Mouse (Mus musculus) heart, adult 8-10 months (tissue): ENCODE measurements around the gene Tbl1x. TPM values are rescaled to one million over a fixed set of nuclear protein-coding genes. Genes with fewer than 3 reads are reported as not detected.
"Not testable (repeated sequence)": the region's sequence is repeated elsewhere in the genome, so short reads cannot be mapped to it uniquely, and the experiment has no call there.

Experiments used
- DNase-seq: peaks from one replicate; pipeline ENCODE4 v3.0.0; 2022; ENCODE audit warnings: low spot score
- total RNA-seq, 4 experiments: library from RNA; stranded (reverse); gene quantifications; 2 replicates each; pipeline ENCODE4 v1.2.4; 2022

The Tbl1x gene
- total RNA-seq, result 10 to 100 TPM; 28.4 to 31.0 (median 29.7) TPM

DNA sequence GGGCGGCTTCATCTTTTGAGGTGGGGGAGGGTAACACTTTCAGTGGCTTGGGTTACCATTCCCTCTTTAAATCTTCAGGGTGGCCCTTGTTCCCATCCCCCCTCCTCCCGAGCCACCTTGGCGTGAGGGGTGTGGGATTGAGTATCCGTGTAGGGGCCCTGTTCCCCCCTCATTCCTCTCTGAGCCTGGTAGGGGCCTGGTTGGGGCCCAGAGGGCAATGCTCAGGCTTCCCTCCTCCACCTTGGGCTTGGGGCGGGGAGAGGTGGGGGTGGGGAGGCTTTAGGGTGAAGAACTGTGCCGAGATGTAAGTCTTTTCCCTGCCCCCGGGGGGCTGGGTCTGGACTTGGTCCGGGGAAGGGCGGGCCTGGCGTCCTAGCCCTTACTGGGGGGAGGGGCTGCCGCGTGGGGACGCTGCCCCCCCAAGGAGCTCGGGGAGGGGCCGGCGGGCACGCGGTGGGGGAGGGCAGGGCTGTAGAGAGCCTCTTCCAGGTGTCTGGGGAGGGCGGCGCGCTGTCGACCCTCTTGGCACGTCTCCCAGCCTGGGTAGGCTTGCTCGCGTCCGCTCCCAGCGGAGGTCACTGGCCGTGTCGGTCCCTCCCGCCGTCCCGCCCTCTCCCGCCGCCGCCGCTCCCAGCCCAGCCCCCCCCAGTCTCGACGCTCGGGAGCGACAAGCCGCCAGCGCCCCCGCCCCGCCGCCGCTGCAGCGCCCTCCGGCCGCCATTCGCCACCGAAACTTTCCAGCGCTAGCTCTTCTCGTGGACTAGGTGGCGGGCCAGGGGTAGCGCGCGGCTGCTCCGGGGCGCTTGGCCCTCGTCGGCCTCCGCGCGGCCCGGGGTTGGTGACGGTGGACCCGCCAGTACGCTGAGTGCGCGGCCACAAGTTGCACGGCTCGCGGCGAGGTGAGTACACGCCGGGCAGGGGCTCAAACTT, at the start of gene Tbl1x:
TSS of gene Tbl1x (plus strand) at position 643 of the 930 bp plus-strand sequence.
- peak; percentile 59 for DNase-seq

DNA sequence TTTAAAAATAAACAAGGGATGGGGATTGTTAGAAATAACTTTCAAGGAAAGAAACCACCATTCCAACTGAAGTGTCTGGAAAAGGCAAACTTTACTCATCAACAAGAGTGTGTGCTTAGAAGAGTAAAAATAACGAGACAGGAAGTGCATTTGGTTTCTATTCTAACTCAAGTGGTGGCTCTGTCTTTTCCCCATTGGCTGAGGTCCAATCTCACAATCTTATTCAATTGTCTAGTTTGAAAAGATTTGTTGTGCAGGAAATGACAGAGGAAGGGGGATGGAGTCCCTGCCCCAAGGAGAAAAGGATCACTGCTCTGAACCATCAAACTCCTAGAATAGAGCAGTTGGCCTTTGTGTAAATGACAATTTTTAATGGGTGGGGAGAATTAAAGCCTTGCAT, 41.6 kb upstream of the Tbl1x start:
- DNase-seq, result peak; percentile 19

DNA sequence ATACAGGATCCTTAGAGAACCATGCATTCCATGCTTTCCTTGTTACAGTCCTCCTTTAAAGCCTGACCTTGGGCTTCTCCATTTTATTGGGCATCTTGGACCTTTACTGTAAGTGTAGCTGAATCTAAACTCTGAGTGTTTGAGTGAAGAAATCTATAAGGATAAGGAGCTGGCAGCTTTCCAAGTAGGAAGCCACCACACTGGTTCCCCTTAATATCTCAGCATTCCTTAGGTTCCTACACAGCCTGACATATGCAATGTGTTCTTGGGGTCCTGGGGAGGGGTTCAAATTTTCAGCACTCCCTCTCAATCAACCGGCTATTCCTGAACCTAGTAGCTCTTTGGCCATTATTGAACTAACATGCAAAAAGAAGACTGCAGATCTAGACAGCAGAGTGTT, 38.0 kb upstream of the Tbl1x start:
- no peak for DNase-seq

DNA sequence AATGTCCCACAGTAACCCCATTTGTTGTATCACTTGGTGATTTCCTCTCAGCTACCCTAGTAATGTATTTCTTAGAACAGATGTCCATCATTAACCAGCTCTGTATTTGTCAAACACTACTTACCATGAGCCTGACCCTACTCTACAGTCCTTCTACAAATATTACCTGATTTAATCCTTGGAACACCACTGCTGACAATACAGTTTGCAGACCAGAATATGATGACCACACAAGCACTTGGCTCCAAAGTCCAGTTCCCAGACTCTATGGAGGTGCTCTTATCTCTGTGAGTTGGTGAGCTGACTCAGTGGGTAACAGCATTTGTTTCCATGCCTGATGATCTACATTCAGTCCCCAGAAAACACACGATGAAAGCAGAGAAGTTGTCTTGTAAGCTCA, 37.3 kb upstream of the Tbl1x start:
- no peak for DNase-seq

DNA sequence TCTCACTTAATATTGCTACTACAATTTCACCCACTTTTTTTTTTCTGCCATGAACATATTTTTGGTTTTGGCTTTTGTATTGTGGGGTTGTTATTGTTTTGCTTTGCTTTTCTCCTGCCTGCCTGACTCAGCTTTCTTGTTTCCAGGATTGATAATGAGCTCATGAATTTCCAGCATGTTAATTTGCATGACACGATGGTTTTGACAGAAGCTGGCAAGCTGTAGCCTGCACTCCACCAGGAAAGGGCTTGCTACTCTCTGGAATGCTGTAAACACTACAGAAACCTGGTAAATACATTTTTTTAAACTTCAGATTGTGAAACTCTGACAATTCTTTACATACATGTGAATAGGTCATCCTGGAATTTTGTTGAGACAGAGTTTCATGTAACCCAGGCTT, 36.3 kb upstream of the Tbl1x start:
- no peak for DNase-seq

DNA sequence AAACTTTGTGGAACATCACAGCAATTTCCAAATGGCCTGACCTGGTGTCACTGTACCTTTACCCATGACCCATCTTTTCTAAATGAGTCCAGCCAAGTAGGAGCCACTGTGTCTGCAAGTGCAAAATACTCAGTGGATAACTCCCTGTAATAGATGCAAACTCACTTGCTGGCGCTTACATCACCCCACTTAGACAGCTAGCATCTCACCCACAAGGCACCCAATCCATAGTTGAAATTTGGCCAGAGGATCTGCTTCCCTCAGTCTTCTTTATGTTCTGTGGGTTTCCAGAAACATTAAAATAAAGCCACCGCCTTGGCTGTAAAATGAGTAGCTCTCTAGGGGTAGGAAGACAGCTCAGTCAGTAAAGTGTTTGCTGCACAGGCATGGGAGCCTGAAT, 33.3 kb upstream of the Tbl1x start:
- DNase-seq, result no peak

DNA sequence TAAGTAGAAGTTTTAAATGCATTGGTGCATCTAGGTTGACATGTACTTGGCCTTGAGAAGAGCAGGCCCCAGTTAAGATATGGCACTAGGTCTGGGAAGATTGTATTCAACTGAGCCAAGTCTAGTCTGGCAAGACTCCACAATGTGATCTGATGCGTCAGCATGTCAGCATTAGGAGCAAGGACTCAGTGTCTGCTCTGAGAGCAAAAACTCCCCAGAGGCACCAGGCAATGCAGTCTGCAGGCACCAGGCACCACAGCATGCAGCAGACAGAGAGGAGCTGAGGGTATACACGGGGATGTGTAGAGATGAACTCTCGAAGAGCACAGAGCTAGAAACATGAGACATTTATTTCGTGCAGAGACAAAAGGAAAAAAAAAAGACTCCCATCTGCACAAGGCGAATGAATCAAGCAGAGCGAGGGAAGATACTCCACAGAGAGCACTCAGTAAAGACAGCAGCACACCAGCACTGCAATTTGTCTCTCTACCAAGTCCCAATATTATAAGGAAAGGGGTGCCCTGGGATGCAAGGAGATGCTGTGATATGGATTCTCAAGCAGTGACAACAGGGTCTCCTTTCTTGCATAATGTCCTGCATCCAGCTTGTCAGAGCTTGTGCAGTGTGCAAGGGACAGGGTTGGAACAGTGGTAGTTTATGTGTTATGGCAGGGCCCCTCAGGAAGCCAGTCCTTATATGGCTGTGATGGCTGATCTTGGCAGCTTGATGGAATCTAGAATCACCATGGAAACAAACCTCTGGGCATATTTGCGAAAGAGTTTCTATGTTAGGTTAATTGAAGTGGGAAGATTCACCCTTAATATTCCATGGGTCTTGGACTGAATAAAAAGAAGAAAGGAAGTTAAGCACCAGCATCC, 22.7 kb upstream of the Tbl1x start:
- DNase-seq, result peak; percentile 51

DNA sequence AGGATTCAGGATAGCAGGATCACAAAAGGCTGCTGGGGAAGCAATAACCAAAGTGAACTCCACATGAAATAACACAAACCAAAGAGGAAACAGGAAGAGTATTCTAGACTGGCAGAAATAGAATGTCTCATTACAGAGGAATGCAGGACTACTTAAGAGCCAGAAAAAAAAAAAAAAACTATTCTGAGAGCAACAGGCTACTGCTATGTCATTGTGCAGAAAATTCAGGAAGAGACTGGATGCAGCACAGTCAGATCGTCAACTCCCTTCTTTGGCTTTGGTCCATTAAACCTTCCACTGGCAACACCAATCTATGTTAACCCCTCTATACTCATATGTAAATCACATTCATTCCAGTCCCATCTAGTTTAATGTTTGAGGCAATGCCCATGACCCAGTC, 20.7 kb upstream of the Tbl1x start:
- no peak for DNase-seq

DNA sequence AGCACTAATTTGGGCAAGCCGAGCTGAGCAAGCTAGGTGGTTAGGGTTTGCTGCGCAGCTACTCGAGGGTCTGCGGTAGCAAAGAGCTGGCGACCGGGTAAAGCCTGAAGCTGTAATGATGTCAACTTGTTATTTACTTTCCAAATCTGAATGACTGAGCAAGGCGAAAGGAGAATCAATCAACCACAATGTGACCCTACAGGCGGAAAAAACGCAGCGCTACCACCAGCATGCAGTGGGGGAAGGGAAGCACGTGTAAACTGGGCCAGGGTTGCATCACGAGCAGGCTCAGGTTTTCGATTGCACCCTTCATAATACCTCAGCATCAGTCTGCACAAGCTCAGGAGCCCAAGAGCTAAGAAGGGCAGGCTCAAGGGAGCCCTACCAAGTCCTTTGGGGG, 1.7 kb upstream of the Tbl1x start:
- DNase-seq, result peak; percentile 92

DNA sequence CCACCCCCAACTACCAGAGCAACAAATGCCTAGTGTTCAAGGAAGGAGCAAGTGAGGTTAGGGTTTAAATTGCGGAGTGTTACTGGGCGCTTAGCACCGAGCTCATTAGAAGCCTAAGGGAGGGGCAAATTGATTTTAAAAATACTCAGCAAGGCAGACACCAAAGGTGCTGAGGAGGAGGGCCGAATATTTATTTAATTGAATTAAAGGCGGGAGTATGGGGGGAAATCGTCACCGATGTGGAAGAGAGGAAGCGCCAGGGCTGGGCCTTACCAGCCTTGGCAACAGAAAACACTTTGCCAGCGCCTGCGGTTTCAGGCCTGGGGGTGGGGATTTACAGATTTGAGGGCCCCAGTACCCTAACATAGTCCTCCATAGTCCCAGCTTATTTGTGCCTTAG, 1.0 kb upstream of the Tbl1x start:
- no peak for DNase-seq

DNA sequence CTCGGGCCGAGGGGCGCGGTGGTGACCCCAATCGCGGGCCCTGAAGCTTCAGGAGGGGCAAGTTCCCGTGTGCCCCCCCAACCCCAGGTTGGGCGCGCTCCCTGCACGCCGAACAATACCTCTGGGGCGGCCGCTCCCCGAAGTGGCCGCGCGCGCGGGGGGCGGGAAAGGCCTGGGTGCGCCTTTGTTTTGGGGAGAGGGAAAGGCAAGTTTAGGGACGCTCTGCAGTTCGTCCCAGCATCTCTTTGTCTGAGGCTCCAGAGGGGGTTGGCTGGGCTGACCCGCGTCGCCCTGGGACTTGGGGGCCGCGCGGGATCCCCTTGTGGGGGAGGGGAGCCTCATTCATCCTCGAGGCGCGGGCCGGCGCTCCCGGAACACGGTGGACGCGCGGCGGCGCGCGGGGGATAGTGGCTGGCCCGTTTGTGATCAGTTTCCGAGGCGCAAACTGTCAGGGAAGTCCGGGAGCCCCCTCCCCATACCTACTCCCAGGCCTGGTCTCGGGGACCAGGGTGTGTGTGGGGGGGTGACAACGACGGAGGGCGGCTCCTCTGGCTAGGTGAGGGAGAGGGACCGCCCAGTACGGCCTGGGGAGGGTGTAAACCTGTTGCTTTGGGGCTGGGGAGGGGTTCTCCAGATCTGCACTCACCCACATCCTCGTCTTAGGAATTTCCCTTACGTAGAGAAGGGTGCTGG, 634 bp downstream of the Tbl1x start:
- DNase-seq, result peak; percentile 30

DNA sequence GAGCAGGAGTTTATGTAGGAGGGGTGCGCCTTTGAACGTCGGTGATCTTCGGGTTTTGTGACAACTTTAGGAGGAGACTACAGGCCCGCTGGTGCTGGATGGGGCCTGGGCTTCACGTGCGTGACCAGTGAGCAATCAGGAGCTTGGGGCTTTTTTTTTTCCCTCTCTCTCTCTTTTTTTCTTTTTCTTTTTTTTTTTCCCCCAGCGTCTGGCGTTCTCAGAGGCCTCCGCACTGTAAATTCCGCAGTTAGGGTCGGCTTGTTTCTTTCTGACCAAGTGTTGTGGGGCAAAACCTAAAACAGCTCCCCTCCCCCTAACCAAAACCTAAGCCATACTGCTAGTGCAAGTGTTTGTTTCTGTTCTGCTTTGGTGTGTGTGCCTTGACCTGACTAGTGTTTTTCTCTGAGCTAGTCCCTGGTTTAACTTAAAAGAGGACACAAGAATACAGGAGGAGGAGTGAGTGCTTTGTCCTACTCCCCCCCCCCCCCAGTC, 1.2 kb downstream of the Tbl1x start:
- no peak for DNase-seq

DNA sequence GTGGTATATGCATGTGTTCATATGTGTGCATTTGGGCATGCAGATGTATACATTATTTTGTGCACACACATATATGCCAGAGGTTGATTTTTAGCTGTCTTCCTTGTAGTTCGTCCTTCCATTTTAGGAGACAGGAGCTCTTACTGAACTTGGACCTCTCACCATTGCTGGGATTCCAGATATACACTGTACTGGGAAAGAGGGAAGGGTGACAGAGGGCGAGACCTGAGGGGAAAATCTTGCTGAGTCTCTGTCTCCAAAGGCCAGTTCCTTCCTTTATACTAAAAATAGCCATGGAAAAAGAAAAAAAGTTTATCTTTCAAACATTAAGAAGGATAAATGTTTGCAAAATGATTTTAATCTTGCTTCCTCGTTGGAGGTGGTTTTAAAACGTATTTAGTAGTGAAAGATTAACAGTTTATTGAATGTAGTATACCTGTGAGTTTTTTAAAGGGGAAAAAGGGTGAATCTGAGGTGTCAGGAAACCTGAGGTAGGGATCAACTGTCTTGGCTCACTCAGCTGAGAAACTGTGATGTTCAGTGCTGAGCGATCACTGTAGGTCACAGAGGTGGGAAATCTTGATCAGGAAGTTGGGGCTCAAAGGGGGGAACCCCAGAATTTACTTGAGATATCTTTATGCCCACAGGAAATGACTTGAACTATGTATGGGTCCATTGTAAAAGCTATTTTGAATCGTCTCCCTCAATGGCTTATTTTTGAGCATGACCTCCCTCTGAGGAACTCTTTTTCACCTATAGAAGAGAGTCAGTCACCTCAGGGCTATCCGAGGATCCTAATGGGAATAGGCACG, 6.7 kb downstream of the Tbl1x start:
- no peak for DNase-seq

DNA sequence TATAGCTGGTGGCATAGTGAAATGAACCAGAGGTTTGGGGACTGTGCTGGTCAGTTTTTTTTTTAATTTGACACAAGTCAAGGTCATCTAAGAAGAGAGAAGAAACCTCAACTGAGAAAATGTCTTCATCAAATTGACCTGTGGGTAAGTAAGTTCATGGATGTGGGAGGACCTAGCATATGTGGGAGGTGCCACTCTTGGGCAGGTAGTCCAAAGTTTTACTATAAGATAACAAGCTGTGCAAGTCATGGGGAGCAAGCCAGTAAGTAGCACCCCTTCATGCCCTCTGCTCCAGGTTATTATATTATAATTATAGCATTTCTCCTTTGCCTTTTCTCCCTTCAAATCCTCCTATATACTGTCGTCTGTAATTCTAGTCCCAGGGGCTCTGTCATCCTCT, 8.1 kb downstream of the Tbl1x start:
- no peak for DNase-seq

DNA sequence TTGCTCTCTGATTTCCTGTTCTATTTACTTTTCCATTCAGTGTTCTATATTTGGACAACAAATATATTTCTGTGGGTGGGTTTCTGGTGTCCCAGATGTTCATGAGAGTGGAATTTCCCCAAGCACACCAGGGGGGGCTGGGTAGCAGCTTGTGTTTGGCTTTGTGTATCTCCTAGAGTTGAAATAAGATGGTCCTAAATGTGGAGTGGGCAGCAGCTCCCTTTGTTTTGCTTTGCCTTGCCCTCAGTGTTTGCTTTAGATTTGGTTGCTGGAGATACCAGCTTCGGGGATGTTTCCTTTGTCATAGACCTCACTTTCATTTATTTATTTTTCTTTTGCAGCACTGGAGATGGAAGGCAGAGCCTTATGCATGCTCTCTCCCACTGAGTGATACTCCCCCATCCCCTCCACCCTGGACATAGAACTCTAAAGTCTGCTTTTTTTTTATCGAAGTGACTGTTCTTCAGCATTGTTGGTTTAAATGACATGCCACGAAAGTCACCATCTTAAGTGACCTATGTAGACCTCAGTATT, 12.1 kb downstream of the Tbl1x start:
- no peak for DNase-seq

DNA sequence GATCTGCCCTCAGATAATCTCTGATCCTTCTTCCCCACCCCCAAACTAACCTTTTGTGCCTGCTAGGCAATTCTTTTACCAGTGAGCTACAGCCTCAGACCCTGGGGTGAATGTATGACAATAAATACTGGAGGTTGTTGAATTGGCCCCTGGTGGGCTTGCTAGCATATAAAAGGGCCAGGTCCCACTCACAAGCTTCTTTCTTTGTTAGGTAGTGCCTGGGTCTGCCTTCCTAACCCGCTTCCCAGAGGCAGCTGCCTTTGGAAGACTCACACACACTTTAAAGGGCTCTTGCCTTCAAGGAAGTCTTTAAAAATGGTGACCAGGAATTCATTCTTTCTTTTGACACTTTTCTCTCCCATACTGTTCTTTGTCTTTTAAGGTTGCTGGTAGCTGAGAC, 14.4 kb downstream of the Tbl1x start:
- no peak for DNase-seq

DNA sequence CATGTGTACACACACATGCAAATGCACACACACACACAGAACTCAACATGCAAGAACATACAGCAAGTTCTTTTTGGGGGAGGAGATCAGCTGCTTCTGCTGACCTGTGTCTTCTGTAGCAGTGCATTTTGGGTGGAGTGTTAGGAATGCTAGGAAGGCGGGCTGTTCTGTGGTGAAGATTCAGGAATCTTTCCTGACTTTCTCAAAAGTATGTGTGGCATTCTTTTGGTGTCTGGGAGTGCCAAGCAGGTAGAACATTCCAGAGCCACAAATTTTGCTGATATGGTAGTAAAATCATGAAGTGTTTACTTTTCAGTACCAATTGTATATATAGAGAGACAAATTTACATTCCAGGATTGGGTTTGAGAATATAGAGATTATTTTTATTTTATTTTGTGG, 17.6 kb downstream of the Tbl1x start:
- no peak for DNase-seq

DNA sequence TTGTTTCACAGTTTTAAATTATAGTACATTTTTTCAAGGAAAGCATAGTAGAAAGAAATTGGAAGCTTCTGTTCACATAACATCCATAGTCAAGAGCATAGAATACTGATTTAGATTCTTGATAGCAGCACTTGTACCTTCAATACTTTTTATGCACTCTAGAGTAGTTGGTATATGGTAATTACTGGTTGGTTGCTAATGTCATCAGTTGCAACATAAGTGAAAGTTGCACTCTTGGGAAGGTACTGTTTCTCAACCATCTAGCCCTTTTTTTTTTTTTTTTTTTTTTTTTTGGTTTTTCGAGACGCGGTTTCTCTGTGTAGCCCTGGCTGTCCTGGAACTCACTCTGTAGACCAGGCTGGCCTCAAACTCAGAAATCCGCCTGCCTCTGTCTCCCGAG, 20.2 kb downstream of the Tbl1x start:
- no peak for DNase-seq

DNA sequence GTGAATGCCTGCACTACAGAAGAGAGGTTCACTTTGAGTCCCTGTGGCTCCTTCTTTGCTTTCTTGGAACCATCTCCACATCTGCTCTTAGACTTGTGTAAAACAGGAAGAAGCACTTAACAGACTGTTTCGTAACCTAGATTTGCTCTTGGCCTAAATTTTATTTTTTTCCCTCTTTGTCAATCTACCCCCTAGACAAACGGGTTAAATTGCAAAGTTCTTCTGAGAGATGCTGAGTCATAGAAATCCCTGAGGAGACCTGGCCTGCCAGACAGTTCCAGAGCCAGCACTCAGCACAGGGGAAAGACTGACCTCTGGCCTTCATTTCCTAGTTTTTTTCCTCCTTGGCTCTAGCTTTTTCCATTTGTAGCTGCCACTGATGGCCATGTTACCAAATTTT, 23.1 kb downstream of the Tbl1x start:
- DNase-seq, result peak; percentile 72

DNA sequence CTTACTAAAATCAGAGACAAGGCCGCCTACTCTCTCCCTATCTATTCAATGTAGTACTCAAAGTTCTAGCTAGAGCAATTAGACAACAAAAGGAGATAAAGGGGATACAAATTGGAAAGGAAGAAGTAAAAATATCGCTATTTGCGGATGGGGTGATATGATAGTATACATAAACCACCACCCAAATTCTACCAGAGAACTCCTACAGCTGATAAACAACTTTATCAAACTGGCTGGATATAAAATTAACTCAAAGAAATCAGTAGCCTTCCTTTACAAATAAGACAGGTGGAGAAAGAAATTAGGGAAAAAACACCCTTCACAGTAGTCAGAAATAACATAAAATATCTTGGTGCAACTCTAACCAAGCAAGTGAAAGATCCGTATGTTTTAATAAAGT, 29.0 kb downstream of the Tbl1x start:
- DNase-seq, result not testable (repeated sequence)

DNA sequence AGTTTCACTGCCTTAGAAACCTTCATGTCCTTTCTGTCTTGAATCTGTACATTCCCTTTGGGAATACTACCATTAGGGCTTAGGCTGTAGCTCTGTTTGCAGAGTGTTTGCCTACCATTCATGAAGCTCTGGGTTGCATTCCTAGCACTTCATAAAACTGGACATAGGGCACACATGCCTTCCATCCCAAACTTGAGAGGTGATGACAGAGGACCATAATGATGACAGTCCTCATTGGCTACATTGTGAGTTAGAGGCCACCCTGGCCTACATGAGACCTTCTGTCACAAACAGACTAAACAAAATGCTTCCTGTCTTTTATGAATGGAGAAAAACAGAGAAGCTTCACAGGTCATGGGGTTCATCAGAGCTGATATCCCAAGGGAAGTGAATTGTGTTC, 33.2 kb downstream of the Tbl1x start:
- no peak for DNase-seq
